Mouse (Mus musculus) inflammation-experienced regulatory T-cells, adult 6 months (primary cell): ENCODE measurements around the gene Fam229b. TPM values are rescaled to one million over a fixed set of nuclear protein-coding genes. Genes with fewer than 3 reads are reported as not detected.

Experiments used
- ATAC-seq: one replicate; pipeline ENCODE4 v1.8.0; 2017
- polyA plus RNA-seq, 3 experiments: library from polyadenylated mRNA; unstranded; fragments of 100-300 nt; shearing (Covaris generic); gene quantifications; one replicate each; pipeline ENCODE4 v1.2.1; 2017

Fam229b gene
- polyA plus RNA-seq, 3 experiments from 2014 or later, result 1.6 to 2.3 (median 1.7) TPM

GRCm38 (mm10) chr10:39109489-39109874, 24.2 kb downstream of the Fam229b start:
- no peak for ATAC-seq

GRCm38 (mm10) chr10:39108837-39109488, 24.8 kb downstream of the Fam229b start:
- no peak for ATAC-seq

DNA sequence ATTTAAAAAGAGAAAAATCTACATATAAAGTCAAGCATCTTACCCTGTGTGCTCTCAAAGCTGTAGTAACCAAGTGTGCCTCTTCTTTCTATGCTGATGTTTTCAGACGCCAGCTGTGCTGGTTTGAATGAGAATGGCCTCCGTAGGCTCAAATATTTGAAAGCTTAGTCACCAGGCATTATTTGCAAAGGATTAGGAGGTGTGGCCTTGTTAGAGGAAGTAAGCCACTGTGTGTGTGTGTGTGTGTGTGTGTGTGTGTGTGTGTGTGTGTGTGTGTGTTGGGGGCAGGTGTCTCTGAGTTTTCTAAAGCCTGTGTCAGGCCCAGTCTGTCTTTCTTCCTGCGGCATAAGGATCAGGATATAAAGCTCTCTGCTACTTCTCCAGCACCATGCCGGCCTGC, 26.8 kb downstream of the Fam229b start:
- no peak for ATAC-seq

GRCm38 (mm10) chr10:39106413-39106812, 27.3 kb downstream of the Fam229b start:
- no peak for ATAC-seq

DNA sequence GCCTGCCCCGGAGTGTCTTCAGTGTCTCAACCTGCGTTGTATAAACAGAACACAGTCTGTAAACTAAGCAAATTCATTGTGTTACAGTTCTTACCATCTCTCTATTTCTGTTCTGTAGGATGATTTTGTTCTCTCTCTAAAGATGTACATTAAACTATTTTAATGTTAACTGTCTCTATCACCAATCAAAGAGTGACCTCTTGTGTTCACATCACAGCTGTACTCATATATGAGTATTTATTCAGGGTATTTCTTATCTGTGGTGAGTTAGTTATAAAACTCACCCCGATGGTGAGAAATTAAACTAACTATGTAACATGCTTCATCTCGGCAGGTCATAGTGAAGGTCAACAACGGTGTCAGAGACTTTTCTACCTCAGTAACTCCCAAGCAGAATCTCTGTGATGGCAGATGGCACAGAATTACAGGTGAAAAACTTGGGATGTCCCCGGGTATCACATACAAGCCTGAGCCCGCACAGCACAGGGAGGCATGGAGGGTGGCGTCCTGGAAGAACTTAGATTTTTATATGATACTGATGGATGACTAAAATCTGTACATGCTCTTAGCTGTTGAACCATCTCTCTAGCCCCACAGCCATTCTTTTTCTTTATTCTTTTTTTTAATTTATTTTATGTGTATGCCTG, 28.8 kb downstream of the Fam229b start:
- no peak for ATAC-seq

- ATAC-seq, result no peak
These were observed 35.0 kb downstream of the Fam229b start for GRCm38 (mm10) chr10:39098746-39099145.

- ATAC-seq, result no peak
These were observed 36.7 kb downstream of the Fam229b start for GRCm38 (mm10) chr10:39096981-39097380.

GRCm38 (mm10) chr10:39072048-39072447, 61.7 kb downstream of the Fam229b start:
- no peak for ATAC-seq

Other genes with a start within 250 kb of the Fam229b start
- gene Lama4, start 168.4 kb downstream of the Fam229b start, polyA plus RNA-seq, result not detected
- gene Tube1, start 62 bp upstream of the Fam229b start, polyA plus RNA-seq, result 10 to 100 TPM in 1 of 3 experiments, 1 to 10 TPM in 2; 2.5 to 11.1 (median 3.4) TPM
- under 1 TPM in 1 of 3 experiments, not detected in 2; 0.34 TPM for gene Ccn6, start 29.9 kb upstream of the Fam229b start, polyA plus RNA-seq
- gene Fyn, start 234.9 kb upstream of the Fam229b start, polyA plus RNA-seq, result 100 to 1,000 TPM; 100 to 133 (median 132) TPM